Mouse (Mus musculus) G1E (cell line): ENCODE measurements around the gene Tmc6.

Experiments used
- CTCF ChIP-seq: IDR thresholded peaks from 2 replicates; pipeline ENCODE4 v1.5.1; 2012; ENCODE audit warnings: low read depth, low read length, inconsistent platforms, mixed read lengths
- TAL1 ChIP-seq: conservative IDR thresholded peaks from 2 replicates; pipeline ENCODE4 v1.6.1; 2012; ENCODE audit warnings: low read depth, low read length, inconsistent platforms, mixed read lengths

DNA sequence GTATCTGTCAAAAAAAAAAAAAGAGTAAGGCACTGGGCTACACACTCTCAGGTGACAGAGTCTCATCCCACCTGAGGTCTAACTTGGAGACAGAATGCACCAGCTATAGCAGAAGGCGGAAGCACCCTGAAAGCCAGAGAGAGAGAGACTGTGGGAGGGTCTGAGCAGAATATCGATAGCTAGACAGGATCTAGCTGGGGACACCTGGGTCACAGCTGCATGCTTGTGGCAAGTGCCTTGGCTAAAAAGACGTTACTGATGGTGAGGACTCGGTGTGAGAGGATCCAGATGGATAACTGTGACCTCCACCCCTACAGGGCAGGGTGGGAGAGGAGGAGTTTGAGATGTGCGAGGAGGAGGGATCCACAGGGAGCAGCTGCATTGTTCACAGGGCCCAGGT lies 15.0 kb upstream of the Tmc6 start:
- TF ChIP-seq CTCF (no peak), TAL1 (no peak)
